Mouse (Mus musculus): ENCODE results near the gene Rgs14.

DNA sequence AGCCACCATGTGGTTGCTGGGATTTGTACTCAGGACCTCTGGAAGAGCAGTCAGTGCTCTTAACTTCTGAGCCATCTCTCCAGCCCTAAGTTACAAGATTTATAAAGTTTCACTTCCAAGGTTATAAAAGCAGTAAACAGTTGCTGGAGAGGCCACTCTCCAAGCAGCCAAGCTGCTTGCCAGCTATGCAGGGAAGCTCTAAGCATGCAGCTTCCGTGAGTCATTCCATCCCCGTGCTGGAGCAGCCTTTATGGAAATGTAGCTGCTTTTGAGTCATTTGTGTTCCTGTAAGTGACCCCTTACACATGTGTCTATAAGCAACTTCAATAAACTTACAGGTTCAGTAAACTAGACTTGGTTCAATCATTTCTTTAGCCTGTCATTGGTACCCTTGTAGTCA, 61.0 kb downstream of the Rgs14 start:
- no peak for TF ChIP-seq POLR2A (IDR thresholded peaks at IDR 0.05; ENCODE audit: insufficient read depth, low read length)
- no peak for TF ChIP-seq CTCF (IDR thresholded peaks at IDR 0.05; ENCODE audit: low read depth, low read length)
